Mouse (Mus musculus) T-helper 17 cell (primary cell): ENCODE data around the gene Hivep3.

ENCODE experiments used
- in situ Hi-C, 2 experiments: fragments of 300-600 bp; cut with MboI, MseI; formaldehyde crosslinking; loops; 1 replicate in 1 of 2; 2 replicates in 1 of 2; pipeline ENCODE4 v1.15.1; 2025; ENCODE audit warnings: high pct_unique_total_duplicates in 2 of 2

Gene Hivep3

DNA sequence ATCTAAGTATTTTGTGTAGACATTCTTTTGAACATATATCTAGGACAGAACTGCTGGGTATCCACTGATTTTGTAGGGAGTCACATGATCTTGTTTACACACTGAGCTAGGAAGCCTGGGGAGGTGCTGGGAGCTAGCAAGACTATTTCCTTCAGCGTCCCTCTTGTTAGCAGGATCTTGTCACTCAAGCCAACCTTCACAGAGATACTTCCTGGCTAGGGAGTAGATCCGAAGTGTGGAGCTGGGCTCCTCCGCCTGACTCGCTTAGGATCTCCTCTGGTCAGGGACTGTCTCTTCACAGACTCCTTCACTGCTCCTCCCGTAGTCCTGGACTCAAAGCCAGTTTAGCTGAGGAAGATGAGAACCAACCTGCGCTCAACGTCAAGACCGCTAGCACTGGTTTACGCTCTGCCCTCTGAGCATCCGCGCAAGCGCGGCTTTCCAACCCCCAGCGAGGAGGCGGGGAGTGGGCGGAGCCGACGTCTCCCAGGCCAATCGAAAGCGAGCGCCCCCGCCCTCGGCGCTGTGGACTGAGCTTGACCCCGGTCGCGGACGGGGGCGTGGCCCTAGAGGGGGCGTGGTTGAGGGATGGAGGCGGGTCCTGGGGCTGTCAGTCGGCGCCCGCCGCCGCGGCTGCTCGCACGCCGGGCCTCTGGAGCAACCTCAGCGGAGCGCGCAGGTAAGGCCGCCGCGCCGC, at the start of gene Hivep3:
Gene Hivep3 (plus strand): TSS at position 601 of the 697 bp plus-strand sequence.
- in situ Hi-C loops, result loop anchor here (5.0 kb wide), 2 partner anchors 39 to 74 kb away; no protein-coding TSS in a partner anchor

DNA sequence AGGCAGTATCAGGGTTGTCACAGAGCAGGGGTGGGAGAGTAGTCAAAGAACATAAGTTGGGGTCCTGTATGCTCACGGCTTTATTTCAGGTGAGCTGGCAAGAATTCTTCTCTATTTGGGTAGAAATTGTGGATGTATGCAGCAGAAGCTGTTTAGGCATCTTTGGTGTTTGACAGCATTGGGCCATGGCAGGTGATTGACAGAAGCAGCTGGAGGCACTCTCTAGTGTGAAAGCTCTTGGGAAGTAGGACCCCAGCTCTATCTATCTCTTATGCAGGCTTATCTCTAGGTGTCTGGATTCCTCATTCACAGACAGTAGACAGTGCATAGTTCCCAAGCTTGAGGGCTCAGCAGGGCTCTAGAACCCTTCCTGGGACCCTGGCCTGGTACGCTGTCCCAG, 47.8 kb upstream of the Hivep3 start:
- in situ Hi-C loops, result no loop called here

DNA sequence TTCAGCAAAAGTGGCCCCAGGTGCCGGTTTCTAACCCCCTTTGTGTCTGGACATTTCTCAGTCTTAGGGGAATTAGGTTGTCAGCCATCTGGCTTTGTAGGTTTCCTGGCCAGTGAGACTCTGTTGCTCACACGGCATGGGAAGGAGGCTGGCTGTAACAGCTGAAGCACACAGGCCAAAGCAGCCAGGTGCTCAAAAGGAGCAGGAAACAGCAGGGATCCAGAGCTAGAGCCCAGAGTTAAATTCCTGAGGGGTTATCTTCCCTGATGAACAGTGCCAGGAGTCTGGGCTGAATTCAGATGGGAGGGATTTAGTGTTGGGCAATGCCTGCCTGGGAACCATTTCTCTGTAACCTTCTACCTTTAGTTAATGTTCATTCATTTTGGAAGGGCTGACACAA, 35.2 kb upstream of the Hivep3 start:
- in situ Hi-C loops, result no loop called here

DNA sequence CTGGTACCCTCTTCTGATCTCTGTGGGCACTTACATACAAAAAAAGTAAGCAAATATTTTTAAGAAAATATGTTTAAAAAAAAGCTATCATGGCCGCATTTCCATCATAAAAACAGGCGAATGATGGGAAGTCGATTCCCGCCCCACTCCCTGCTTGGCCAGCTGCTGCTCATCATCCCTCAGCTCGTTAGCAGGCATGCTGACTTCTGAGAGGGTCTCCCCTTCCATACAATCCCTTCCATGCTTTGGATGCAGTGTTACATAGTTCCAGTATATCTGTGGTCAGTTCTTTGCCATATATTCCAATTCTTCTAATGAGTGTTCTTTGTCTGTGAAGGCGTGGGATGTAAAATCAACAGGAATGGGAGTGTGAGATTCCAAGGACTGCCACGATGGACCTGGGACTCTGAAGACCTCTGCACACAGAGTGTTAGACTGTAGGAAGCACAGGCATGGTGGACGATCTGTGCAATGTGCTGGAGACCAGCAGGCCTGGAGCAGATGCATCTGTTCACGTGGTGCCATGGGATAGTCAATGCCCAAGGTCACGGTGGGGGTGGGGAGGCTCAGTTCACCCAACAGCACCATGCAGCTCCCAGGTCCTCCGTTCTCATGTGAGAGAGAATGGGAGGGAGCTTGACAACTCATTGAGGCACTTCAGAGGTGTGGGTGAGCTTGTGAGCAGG, 32.2 kb upstream of the Hivep3 start:
- in situ Hi-C loops, result no loop called here

DNA sequence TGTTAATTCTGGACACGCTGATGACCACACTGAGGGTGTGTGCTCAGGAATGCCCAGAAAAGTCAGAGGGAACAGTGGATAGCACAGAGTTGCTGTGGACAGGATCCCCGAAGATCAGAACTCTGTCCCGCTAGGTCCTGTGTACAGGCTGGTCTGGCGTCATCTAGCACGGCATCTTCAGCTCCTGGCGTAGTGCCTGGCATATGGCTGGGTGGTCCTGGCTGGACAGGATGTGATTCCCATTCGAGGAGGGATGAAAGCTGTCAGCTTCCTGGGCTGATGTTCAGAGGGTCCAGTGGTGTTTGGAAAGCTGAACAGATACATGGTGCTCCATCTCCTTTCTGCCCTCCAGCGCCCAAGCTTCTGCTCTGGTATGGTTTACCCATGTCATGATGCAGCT, 29.6 kb upstream of the Hivep3 start:
- in situ Hi-C loops, result no loop called here

DNA sequence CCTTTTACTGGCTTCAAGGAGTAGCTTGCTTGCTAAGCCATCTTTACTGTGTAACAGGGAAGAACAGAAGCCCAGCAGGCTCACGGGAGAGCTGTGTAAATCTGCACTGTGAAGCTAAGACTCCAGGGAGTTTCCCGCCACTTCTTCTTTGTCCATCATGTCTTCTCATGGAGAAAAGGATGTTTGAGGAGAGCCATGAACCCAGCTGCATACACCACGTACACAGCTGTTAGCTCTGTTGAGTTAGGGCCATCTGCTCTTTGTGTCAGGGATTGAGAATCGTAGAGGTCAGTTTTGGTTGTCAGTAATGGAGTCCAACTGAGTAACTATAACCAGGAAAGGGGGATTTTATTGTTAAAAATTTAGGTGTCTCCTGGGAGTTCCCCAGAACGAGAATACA, 26.3 kb upstream of the Hivep3 start:
- in situ Hi-C loops, result no loop called here

DNA sequence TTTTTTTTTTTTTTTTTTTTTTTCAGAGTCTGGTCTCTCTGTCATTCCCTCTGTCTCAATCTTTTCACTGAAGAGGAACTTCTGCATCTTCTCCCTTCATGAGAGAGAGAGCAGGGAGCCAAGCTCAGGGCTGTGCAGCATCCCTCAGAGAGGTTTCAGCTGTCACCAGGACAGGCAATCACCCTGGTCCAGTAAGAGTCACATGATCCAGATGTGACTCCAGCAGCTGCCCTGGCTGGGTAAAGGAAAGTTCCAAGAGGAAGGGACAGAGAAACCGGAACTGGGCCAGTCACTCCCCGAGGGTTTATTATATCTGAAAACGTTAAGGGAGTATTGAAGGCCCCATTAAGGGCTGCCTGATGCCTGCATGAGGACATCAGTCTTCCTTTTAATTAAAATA, 25.8 kb upstream of the Hivep3 start:
- in situ Hi-C loops, result no loop called here

DNA sequence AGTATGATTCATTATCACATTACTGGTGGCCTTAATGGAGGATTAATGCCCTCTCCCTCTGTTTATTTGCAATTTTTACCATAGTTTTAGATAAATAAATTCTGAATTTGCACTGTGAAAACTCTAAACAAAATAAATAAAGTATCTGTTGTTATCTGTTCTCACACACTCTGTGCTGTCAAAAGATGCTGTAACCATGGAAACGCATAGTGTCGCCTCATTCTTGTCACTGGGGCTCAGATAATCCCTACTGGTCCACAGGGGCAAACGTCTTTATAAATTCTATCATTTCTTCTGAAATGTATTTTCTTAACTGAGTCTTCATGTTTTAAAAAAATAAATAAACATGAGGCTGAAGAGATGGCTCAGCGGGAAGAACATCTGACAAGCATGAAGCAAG, 23.4 kb upstream of the Hivep3 start:
- in situ Hi-C loops, result no loop called here

DNA sequence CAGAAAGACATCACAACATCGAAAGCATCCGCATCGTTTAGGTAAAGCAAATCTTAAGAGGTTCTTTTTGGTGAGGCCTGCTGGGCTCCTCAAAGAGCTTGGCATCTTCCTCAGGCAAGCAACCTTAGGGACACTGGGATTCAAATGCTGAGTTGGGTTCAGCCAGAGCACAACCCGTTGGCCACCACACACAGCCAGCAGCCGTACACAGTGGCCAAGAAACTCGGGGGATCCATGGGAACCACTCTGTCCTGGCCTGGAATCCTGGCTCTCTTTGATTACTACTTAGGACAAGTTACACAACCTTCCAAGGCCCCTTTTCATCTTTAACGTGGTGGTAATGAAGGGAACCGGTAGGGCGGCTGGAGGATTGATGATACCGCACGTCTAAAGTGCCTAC, 16.1 kb upstream of the Hivep3 start:
- in situ Hi-C loops, result no loop called here

DNA sequence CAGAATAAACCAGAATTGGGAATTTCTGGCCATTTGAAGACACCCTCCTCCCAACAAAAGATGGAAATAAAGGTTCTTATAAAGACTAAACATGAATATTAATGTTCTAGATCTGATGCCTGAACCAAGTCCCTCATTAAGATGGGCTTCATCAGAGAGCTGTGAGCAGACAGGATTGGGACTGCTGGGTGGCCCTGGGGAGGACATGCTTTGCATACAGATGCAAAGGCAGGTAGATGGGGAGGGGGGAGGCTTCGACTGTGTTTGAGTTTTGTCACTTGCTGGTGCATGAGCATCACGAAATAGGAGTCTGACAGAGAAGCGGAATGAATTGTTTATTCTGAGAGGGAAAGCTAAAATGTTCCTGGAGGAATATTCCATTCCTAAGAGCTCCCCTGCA, 12.1 kb upstream of the Hivep3 start:
- in situ Hi-C loops, result no loop called here

DNA sequence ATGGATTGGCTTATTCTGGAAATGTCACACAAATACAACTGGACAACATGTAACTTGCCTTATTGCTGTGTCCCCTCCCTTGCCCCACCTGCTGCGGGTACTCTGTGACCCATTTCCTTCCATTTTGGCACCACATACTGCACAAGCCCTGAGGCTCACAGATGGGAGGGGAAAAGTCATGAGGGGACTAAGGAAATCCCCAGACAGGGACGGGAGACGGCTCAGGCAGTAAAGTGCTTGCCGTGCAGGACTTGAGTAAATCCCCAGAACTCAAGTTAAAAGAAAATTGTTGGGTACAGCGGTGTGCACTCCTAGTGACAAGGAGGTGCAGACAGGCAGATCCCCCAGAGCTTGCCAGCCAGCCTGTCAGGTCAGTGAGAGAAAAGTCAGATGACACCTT, 7.5 kb upstream of the Hivep3 start:
- in situ Hi-C loops, result loop anchor here in 1 of 2 experiments (5.0 kb wide), 1 partner anchor 94 kb away; no protein-coding TSS in a partner anchor

DNA sequence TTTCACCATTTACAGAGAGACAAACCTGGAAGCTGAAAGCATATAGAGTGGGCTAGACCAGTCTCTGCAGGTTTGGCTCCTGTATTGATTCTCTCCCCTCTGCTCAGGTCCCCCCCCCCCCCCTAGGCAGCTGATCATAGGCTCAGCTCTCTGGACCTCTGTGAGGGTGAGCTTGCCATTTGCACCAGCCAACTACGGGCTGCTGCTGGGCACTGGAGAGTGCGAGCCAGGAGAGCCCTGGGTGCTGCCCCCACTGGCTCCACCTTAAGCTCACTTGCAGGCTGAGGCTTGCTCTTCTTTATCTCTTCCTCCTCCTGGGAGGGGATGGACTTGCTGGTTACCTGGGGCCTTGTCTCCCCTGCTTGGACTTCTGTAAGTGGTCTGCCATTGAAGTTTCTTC, 5.7 kb upstream of the Hivep3 start:
- in situ Hi-C loops, result loop anchor here in 1 of 2 experiments (5.0 kb wide), 1 partner anchor 96 kb away; no protein-coding TSS in a partner anchor

DNA sequence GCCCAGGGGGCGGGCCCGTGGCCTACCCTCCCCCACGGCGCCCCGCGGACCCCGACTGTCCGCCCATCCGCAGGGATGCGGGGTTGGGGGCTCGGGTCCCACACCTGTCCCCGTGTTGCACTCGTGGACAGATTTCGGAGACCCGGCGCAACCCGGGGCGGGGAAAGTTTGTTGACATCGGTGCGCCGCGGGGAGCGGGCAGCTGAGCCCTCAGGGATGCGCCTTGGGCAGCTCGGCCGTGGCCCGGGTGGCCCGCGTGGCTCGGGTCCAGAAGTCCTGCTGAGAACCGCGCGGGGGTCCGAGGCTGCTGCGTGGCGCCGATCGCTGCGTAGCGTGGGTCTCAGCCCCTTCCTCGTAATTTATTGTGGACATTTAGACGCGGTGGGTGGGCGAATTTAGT, 358 bp downstream of the Hivep3 start:
- in situ Hi-C loops, result loop anchor here (5.0 kb wide), 2 partner anchors 38 to 73 kb away; no protein-coding TSS in a partner anchor

DNA sequence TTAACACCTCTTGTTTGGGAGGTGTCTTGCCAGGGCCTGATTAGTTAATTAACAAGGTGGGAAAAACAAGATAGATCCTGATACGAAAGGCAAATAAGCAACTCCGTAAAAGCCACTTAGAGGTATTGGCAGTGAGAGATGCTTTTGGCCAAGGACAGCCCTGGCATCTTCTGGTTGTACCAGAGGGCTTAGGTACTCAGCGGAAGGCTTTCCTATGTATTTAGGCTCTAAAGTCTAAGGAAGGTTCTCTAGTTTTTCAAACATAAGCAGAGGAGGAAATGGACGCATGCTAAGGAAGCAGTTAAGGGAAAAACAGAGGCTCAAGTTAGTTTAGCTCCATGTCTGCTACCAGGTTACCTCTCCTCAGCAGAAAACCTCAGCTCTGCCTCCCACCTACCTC, 768 bp downstream of the Hivep3 start:
- in situ Hi-C loops, result loop anchor here (5.0 kb wide), 2 partner anchors 38 to 73 kb away; no protein-coding TSS in a partner anchor

DNA sequence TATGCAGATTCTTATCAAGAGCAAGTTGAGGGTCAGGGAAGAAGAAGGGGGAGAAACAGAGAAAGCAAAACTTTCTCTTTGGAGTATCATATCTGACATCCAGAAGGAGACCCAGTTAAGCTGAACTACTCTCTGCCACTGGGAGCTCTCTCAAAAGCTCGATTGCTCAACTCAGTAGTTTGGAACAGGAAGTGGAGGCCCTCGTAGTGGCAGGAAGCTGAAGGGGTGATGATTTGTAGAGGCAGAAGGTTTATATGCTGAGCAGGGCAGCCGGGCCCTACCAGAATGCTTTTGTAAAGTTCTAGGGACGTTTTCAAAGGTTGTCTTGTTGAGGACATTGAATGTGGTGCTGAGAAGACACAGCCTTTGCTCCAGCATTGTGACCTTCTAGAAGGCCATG, 5.1 kb downstream of the Hivep3 start:
- in situ Hi-C loops, result no loop called here

DNA sequence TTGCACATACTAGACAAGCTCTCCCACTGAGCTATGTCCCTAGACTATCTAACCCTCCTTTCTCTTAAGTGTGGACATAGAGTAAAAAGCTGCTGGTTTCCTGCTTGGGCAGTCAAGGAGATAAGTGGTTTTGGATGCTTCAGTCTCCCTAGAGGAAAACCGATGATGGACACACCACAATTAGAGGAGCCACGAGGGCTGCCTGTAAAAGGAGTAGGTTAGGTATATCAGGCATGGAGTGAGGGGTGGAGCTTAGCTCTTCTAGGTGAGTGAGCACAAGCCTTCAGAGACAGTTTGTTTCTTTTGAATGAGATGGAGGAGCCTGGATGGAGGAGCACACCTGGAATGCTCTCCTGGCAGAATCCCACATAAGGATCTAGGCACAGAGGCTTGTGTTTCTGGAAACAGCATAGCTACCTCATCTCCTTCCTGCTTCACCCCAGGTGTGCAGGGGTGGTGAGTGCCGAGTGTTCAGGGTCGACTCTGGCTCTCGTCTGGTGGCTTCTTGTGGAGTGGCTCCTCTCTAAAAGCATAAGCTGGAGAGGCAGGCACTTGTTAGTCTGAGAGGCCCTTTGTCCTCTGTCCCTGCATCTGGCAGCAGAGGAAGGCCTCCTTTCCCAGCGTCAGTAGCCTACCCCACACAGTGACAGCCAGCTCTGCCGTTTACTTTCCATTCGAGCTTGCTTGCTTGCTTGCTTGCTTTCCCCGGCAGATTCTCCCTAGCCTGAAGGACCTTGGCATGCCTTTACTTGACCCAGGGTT, 5.9 kb downstream of the Hivep3 start:
- in situ Hi-C loops, result no loop called here

DNA sequence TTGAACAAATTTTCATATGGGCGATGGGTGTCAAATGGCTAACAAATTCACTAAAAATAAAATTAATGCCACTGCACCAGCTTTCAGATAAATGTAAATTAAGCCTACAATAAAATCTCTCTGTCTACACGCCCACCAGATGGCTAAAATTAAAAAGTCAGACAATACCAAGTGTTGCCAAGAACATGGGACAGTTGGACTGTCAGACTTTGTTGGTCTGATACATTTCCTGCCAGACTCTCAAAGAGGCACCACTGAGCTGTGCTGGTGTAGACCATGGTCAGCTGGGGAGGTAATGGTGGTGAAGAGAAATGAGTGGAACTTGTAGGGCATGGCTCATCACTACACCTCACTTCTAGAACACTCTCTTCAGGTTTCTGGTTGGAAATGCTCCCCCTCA, 14.8 kb downstream of the Hivep3 start:
- in situ Hi-C loops, result no loop called here

DNA sequence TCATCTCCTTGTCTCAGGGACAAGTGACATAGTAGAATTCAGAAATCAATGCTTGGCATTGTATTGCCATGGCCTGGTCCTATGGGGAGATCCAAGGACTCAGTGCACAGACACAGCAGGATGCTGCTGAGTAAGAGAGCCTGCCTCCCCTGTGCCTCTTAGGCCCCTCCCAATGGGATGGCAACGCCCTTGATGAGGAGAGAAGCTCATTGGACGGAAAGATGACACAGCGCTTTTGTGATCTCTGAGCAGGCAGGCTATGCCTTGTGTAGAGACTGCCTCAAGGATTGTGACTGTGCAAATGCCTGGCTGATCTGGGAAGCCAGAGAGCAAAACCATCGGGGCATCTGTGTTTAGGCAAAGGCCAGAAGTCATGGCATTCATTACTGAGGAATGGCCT, 16.6 kb downstream of the Hivep3 start:
- in situ Hi-C loops, result no loop called here

DNA sequence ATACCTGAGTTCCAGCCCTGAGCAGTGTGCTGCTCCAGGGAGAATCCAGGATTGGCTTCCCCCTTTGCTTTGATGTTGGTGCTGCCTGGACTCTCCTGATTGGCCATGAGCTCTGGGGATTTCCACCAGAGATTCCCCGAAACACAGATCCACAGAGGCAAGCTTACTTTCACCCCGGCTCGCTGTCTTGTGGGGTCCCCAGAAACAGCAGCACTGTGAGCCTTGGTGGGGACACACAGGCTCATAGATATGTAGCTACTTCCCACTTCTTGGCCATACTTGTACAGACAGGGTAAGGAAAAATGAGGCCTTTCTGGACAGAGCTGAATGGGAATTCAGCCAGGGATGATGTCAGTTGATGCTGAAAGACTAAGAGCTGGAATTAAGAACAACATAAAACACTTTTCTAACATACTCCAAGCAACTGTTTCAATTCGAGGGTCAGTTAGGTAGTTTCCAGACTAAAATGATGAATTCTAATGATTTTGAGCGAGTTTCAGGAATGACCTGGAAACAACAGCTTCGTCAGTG, 17.2 kb downstream of the Hivep3 start:
- in situ Hi-C loops, result no loop called here

DNA sequence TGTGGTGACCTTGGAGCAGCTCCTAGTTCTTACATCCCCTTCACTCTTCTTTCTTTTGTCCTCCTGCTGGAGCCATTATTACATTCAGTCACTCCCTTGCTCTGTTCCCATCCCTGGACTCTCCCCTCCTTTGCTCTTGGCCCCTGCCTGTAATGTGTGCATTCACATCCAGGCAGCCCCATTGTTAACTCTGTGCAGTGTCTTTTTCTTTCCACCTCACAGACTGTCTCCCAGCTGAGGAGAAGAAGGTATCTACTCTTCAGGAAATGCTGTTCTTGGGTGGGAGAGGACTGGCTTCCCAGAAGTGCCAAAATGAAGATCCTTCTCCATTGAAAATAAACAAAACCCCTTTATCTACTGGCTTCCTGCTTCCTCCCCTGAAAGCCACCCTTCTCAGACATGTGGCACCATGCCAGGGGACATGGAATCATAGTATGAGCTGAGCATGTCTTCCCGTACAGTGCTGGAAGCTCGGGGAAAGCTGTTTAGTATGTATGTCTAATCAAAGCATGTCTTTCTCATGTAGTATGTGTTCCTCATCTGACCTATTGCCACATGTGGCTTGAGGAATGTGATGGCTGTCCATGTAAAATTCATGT, 17.9 kb downstream of the Hivep3 start:
- in situ Hi-C loops, result no loop called here

DNA sequence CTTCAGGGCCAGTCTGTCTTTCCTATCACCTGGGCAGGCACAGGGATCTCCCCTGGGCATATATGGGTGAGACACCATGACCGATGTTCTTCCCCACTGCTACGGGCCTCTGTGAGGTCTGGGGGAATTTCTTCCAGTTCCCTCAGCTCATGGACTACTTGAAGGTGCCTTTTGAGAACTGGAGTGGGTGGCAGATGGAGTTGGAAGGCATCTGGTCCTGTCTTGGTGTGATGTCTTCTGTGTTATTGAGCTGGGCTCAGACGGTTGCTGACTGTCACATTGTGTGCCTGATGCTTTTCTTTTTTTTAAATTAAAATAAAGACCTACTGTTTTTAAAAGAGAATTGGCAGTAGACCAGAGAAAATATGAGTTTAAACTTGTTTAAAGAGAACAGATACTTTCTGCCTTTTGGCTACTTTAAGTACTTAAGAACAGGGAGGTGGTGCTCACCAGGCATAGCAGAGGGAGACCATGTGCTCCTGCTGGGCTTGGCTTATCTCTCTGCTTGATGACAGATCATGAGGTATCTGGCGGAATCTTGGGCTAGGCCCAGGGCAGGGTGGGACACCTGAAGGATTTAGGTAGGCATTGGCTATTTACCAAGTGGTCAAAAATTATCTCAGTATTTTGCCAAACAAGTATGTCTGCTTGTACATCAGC, 26.1 kb downstream of the Hivep3 start:
- in situ Hi-C loops, result no loop called here
